Mouse (Mus musculus) limb, embryonic 14.5 days (tissue): ENCODE data around the gene Slc8a3. TPM values are rescaled to one million over a fixed set of nuclear protein-coding genes. Genes with fewer than 3 reads are reported as not detected.

Experiments used
- ATAC-seq: fragments of 200-750 bp; cut with Nextera tagmentation; 2 replicates; pipeline ENCODE4 v1.8.0; 2017; ENCODE audit warnings: low read depth, moderate number of reproducible peaks, moderate TSS enrichment; ENCODE audit not compliant: low FRiP score
- DNase-seq: peaks from one replicate; pipeline ENCODE4 v3.0.0-alpha.2; 2015; ENCODE audit warnings: low spot score
- H3K27ac ChIP-seq: fragments of 300-500 bp; sonication (generic); replicated peaks from 2 replicates; pipeline ENCODE4 v1.5.1; 2014; ENCODE audit warnings: low read depth, mild to moderate bottlenecking, low read length, moderate library complexity, mixed read lengths
- H3K27me3 ChIP-seq: fragments of 300-500 bp; sonication (generic); 2 replicates; pipeline ENCODE4 v1.6.1; 2014; ENCODE audit warnings: low read length, mixed read lengths; ENCODE audit not compliant: control insufficient read depth, insufficient read depth
- H3K36me3 ChIP-seq: fragments of 300-500 bp; sonication (generic); 2 replicates; pipeline ENCODE4 v1.6.1; 2014; ENCODE audit warnings: mild to moderate bottlenecking, low read length, moderate library complexity, mixed read lengths; ENCODE audit not compliant: control insufficient read depth, insufficient read depth
- H3K4me1 ChIP-seq: fragments of 300-500 bp; sonication (generic); 2 replicates; pipeline ENCODE4 v1.6.1; 2014; ENCODE audit warnings: antibody characterized with exemption, low read length, mixed read lengths; ENCODE audit not compliant: control insufficient read depth, insufficient read depth
- H3K4me2 ChIP-seq: fragments of 300-500 bp; sonication (generic); replicated peaks from 2 replicates; pipeline ENCODE4 v1.6.1; 2014; ENCODE audit warnings: low read depth, mild to moderate bottlenecking, low read length, moderate library complexity; ENCODE audit not compliant: severe bottlenecking
- H3K4me3 ChIP-seq: fragments of 300-500 bp; sonication (generic); replicated peaks from 2 replicates; pipeline ENCODE4 v1.5.1; 2014; ENCODE audit warnings: low read length
- H3K9ac ChIP-seq: fragments of 300-500 bp; sonication (generic); 2 replicates; pipeline ENCODE4 v1.6.1; 2014; ENCODE audit warnings: mild to moderate bottlenecking, low read depth, low read length, moderate library complexity; ENCODE audit not compliant: severe bottlenecking
- H3K9me3 ChIP-seq: fragments of 300-500 bp; sonication (generic); 2 replicates; pipeline ENCODE4 v1.6.1; 2016; ENCODE audit warnings: low read length; ENCODE audit not compliant: control insufficient read depth
- POLR2A ChIP-seq: fragments of 200-500 bp; IDR thresholded peaks from 2 replicates; pipeline ENCODE4 v1.8.0; 2012; ENCODE audit warnings: inconsistent platforms, mild to moderate bottlenecking, moderate library complexity, borderline replicate concordance; ENCODE audit not compliant: insufficient read depth, insufficient read length; ENCODE audit errors: extremely low read depth
- WGBS: fragments of 180-500 bp; shearing (Covaris S2); extraction: QIAGEN DNeasy Blood & Tissue Kit; methylation state at CpG from one replicate; pipeline ENCODE4 v1.1.7; 2014; 5-methylcytosine and 5-hydroxymethylcytosine counted together
- microRNA-seq: library from miRNA; unstranded; fragments of <30 nt; microRNA quantifications from one replicate; pipeline ENCODE4, GENCODE M21; 2016
- polyA plus RNA-seq, 2 experiments: library from polyadenylated mRNA; depleted of rRNA in 1 of 2; stranded (reverse) in 1 of 2; unstranded in 1 of 2; fragments of >200 nt; fragmentation: Nextera tagmentation in 1 of 2; extraction: Ambion mirVana in 1 of 2; gene quantifications; 2 replicates each; pipeline versions ENCODE4 v1.2.1 to v1.2.3; 2012 to 2014

Gene Slc8a3
- polyA plus RNA-seq, 2 experiments, result 2.5 to 4.2 TPM

- Histone ChIP-seq H3K9ac (no peak overlapping the region), H3K4me2 (no peak overlapping the region), H3K36me3 (no peaks in the 10 kb centered on the region), H3K9me3 (no peaks in the 10 kb centered on the region), H3K27ac (no peak overlapping the region), H3K4me1 (no peaks in the 10 kb centered on the region), H3K4me3 (no peak overlapping the region), H3K27me3 (no peaks in the 10 kb centered on the region)
- DNase-seq (no peak), ATAC-seq (no peak)
- 55% methylated on average over 2 of the region's 2 CpGs for WGBS
- TF ChIP-seq POLR2A, result no peak
Observed at GRCm38 (mm10) chr12:81152082-81152481, 180.9 kb downstream of the Slc8a3 start.

GRCm38 (mm10) chr12:81150917-81151316 is 182.1 kb downstream of the Slc8a3 start:
- Histone ChIP-seq H3K27ac (no peak overlapping the region), H3K36me3 (no peaks in the 10 kb centered on the region), H3K4me3 (no peak overlapping the region), H3K27me3 (no peaks in the 10 kb centered on the region), H3K9ac (no peak overlapping the region), H3K4me2 (no peak overlapping the region), H3K9me3 (no peaks in the 10 kb centered on the region), H3K4me1 (no peaks in the 10 kb centered on the region)
- 81% methylated on average over 5 of the region's 5 CpGs for WGBS
- ATAC-seq (no peak; the same call in 1 of the 2 replicates), DNase-seq (no peak)
- TF ChIP-seq POLR2A, result no peak

GRCm38 (mm10) chr12:81147956-81148355 is 185.0 kb downstream of the Slc8a3 start:
- TF ChIP-seq POLR2A, result no peak
- no peak for ATAC-seq

More at GRCm38 (mm10) chr12:81147956-81148355, 185.0 kb downstream of the Slc8a3 start:
- Histone ChIP-seq H3K9ac (no peak overlapping the region), H3K27me3 (no peaks in the 10 kb centered on the region), H3K4me1 (no peaks in the 10 kb centered on the region), H3K4me3 (no peak overlapping the region), H3K36me3 (no peaks in the 10 kb centered on the region), H3K4me2 (no peak overlapping the region), H3K9me3 (no peaks in the 10 kb centered on the region), H3K27ac (no peak overlapping the region)
- WGBS, result 84% methylated on average over 6 of the region's 6 CpGs
- no peak for DNase-seq

Small RNAs within 50 kb of the gene (microRNA-seq; reads per million reads assigned to microRNA genes)
- gene Mir3067, result 0.69 reads per million

Other genes starting within 250 kb of the Slc8a3 start
- 0.96 and 1.1 TPM in 2 replicates for gene Gm4787, start 46.3 kb upstream of the Slc8a3 start, polyA plus RNA-seq (2012; rRNA removed)
- gene Gm4787, start 46.3 kb upstream of the Slc8a3 start, polyA plus RNA-seq (2014; fragmentation: Nextera tagmentation; extraction: Ambion mirVana), result 0.19 and 0.22 TPM in 2 replicates
- 0.70 and 0.75 TPM in 2 replicates for gene Adam4, start 88.8 kb upstream of the Slc8a3 start, polyA plus RNA-seq (2012; rRNA removed)
- 0.62 and 0.79 TPM in 2 replicates for gene Adam4, start 88.8 kb upstream of the Slc8a3 start, polyA plus RNA-seq (2014; fragmentation: Nextera tagmentation; extraction: Ambion mirVana)
- gene Cox16, start 151.9 kb upstream of the Slc8a3 start, polyA plus RNA-seq (2012; rRNA removed), result 79.2 and 102 TPM in 2 replicates
- 137 and 139 TPM in 2 replicates for gene Cox16, start 151.9 kb upstream of the Slc8a3 start, polyA plus RNA-seq (2014; fragmentation: Nextera tagmentation; extraction: Ambion mirVana)
- 18.8 and 19.3 TPM in 2 replicates for gene Gm20498, start 199.7 kb upstream of the Slc8a3 start, polyA plus RNA-seq (2012; rRNA removed)
- gene Gm20498, start 199.7 kb upstream of the Slc8a3 start, polyA plus RNA-seq (2014; fragmentation: Nextera tagmentation; extraction: Ambion mirVana), result 22.6 and 30.2 TPM in 2 replicates
- gene Synj2bp, start 199.7 kb upstream of the Slc8a3 start, polyA plus RNA-seq (2012; rRNA removed), result 22.2 and 24.9 TPM in 2 replicates
- gene Synj2bp, start 199.7 kb upstream of the Slc8a3 start, polyA plus RNA-seq (2014; fragmentation: Nextera tagmentation; extraction: Ambion mirVana), result 32.2 and 38.7 TPM in 2 replicates
- gene Adam21, start 235.3 kb upstream of the Slc8a3 start, polyA plus RNA-seq (2012; rRNA removed), result 0.11 and 0.20 TPM in 2 replicates
- 0.22 and 0.23 TPM in 2 replicates for gene Adam21, start 235.3 kb upstream of the Slc8a3 start, polyA plus RNA-seq (2014; fragmentation: Nextera tagmentation; extraction: Ambion mirVana)